Mouse (Mus musculus): ENCODE results near the gene Dync1li1.
"Not testable (repeated sequence)": the region's sequence is repeated elsewhere in the genome, so short reads cannot be mapped to it uniquely, and the experiment has no call there.

Gene Dync1li1

GRCm38 (mm10) chr9:114688252-114688952 is at the start of gene Dync1li1:
Dync1li1 (plus strand) TSS chr9:114688790.
- peak; percentile 97 for DNase-seq (ENCODE audit: low spot score)

DNA sequence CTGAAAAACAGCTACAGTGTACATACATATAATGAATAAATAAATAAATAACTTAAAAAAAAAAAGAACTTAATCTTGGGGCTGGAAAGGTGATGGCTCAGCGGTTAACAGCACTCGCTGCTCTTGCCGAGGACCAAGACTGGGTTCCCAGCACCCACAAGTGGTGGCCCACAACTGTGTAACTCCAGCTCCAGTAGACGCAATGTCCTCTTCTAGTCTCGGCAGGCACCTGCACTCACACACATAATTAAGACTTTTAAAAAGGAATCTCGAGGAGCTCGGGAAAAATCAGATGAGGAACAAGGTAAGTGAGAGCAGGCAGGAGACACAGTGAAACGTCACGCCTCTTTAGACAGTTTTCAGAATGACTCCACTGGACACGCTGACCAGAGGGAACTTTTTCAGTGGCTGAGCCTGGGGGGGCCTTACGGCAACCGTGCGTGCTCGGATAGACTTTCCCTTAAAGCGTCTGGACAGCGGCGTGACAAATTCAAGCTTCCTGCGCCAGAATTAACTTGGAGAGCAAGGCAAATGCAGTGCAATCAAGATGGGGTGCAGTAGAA is 49.3 kb upstream of the Dync1li1 start:
- DNase-seq (ENCODE audit: low spot score): no peak

GRCm38 (mm10) chr9:114639839-114640646 is 48.5 kb upstream of the Dync1li1 start, which contains the start of gene Cnot10:
Cnot10 (minus strand) TSS chr9:114640184.
- DNase-seq (ENCODE audit: low spot score): peak; percentile 98

GRCm38 (mm10) chr9:114646556-114647505 is 41.8 kb upstream of the Dync1li1 start:
- peak; percentile 87 for DNase-seq (ENCODE audit: low spot score)

DNA sequence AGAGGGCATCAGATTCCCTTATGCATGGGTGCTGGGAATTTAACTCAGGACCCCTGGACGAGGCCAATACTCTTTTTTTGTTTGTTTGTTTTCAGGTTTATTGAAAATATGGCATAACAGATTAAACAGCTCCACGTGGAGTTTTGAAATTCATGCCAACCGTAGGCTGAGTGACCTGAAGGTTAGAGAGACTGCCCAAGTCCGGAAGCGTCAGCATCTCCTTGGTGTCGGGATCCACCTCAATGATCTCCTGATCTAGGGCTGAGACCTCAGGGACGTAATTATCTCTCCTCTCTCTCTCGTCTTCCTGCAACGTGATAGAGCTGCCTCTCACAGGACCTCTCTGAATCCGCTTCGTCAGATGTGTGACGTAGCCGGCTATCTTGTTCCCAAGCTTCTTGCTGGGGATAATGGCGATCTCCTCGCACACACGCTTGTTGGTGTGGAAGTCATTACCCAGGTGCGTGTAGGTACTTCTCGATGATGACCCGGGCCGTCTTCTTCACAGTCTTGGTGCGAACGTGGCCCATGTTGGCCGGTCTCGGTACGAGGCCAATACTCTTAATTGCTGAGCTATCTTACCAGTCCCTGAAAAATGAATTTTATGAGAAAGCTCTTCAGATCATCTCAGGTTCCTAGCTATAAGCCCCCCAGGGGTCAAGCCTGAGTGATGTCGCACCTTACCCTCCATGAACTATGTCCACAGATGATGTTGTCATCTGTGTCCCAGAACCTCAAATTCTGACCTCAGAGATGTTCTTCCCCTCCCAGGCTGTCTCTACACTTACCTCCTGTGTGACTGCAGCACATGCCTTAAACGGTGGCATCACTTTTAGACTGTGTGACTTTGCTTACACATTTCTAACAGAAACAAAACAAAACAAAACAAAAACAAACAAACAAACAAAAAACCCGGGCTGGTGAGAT is 40.8 kb upstream of the Dync1li1 start:
- DNase-seq (ENCODE audit: low spot score): peak; percentile 15

DNA sequence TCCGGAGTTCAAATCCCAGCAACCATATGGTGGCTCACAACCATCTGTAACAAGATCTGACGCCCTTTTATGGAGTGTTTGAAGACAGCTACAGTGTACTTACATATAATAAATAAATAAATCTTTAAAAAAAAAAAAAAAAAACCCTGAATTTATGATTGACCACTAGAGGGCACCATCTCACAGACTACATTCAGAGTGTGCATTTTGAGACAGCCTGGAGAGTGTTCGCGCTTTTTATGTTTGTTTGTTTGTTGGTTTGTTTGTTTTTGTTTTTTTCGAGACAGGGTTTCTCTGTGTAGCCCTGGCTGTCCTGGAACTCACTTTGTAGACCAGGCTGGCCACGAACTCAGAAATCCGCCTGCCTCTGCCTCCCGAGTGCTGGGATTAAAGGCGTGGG is 40.1 kb upstream of the Dync1li1 start:
- DNase-seq (ENCODE audit: low spot score): not testable (repeated sequence)

- no peak for DNase-seq (ENCODE audit: low spot score)
Measured at GRCm38 (mm10) chr9:114649371-114649770, 39.2 kb upstream of the Dync1li1 start.

DNA sequence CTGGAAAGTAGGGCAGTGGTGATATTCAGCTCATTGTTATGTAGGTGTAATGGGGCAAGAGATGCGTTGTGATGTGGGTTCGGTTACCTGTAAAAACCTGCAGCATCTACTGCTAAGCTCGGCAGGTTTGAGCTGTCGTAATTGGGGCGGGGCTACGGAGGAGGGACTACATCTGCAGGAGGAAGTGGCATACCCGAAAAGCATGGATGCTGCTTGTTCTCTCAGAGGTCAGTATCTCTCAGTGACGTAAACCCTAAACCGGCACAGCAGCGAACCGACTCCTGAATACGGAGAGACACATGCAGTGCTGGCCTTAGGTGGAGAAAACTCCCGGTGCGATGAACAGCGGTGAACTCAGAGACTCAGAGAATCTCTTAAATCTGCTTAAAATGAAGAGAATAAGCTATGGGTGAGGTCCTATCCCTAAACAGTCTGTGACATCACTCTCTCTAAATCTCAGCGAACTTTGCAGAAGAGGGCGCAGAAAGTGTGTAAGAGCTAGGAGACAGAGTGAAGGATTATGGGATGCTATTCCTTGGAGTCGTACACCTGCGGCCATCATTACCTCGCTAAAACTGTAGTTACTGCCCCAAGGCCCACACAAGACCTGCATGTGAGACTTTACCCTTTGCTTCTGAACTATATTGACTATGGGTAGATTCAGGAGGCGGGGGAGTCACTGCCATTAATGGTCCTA is 37.5 kb upstream of the Dync1li1 start:
- no peak for DNase-seq (ENCODE audit: low spot score)

DNA sequence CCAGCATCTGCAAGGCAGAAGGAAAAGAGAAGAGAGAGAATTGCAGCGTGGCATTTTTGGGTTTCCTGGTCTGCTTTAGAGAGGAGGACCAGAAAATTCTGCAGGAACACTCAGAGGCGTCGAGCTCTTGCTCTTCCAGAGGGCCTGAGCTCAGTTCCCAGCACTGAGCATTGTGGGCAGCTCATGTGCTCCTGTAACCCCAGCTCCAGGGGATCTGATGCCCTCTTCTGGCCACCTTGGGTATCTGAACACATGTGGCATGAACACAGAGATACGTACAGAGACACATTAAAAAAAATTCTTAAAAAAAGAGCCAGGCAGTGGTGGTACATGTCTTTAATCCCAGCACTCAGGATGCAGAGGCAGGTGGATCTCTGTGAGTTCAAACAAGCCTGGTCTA is 33.2 kb upstream of the Dync1li1 start:
- DNase-seq (ENCODE audit: low spot score): no peak

DNA sequence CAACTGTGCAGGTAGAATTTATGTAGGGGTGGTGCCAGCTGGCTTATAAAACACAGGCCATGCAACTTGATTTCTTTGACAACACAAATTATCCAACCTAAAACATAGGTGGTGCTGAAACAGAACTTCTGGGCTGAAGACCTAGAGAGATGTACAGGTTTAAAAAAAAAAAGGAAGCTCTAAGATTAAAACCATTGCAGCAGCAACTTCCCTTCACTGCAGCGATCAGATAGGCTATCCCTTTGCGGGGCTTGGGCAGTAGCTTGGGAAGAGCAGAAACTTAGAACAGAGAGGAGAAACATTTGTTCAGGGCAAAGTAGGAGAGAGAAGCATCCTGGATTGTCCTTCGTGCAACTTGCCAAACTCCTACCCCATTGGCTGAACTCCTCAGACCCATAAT is 31.9 kb upstream of the Dync1li1 start:
- DNase-seq (ENCODE audit: low spot score): no peak

DNA sequence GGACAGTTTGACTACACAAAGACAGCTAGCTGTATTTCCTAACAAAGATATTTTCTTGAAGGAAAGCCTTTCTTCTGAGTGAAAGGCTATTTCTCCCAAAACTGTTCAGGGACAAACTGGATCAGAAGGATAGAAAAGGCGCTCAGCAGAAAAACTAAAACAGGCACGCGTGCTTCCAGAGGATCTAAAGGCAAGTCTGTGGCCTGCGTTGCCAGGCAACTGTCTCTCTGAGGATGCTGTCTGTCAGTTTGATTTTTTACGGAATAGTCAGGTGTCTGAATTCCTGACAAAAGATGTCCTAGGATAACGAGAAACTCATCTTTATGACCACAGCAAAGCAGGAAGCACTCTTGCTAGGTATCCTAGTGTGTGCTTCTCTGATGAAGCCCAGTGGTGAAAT is 28.1 kb upstream of the Dync1li1 start:
- DNase-seq (ENCODE audit: low spot score): no peak

- no peak for DNase-seq (ENCODE audit: low spot score)
Measured at GRCm38 (mm10) chr9:114660983-114661382, 27.6 kb upstream of the Dync1li1 start.

- DNase-seq (ENCODE audit: low spot score): peak; percentile 59
Measured at GRCm38 (mm10) chr9:114661991-114662390, 26.6 kb upstream of the Dync1li1 start.

- DNase-seq (ENCODE audit: low spot score): peak; percentile 20
Measured at GRCm38 (mm10) chr9:114663782-114664181, 24.8 kb upstream of the Dync1li1 start.

DNA sequence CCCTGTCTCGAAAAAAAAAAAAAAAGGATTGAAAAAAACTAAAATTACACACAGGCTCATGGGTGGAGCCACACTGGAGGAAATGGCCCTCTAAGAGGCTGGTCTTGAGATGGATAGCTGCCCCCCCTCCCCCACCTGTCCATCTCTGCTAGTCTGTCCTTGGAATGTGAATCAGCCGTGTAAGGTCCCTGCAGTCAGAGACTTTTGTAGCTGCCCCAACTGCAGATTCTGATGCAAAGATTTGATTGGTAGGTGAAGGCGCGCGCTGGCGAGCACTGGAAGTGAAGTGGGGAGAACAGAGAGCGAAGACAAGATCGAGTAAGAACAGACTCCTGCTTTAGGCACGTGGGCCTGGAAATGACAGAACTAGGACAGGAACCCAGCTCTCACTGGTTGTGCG is 21.7 kb upstream of the Dync1li1 start:
- no peak for DNase-seq (ENCODE audit: low spot score)

- DNase-seq (ENCODE audit: low spot score): no peak
Measured at GRCm38 (mm10) chr9:114668047-114668446, 20.5 kb upstream of the Dync1li1 start.

GRCm38 (mm10) chr9:114669011-114669410 is 19.6 kb upstream of the Dync1li1 start:
- DNase-seq (ENCODE audit: low spot score): no peak

GRCm38 (mm10) chr9:114671946-114672345 is 16.6 kb upstream of the Dync1li1 start:
- DNase-seq (ENCODE audit: low spot score): no peak

DNA sequence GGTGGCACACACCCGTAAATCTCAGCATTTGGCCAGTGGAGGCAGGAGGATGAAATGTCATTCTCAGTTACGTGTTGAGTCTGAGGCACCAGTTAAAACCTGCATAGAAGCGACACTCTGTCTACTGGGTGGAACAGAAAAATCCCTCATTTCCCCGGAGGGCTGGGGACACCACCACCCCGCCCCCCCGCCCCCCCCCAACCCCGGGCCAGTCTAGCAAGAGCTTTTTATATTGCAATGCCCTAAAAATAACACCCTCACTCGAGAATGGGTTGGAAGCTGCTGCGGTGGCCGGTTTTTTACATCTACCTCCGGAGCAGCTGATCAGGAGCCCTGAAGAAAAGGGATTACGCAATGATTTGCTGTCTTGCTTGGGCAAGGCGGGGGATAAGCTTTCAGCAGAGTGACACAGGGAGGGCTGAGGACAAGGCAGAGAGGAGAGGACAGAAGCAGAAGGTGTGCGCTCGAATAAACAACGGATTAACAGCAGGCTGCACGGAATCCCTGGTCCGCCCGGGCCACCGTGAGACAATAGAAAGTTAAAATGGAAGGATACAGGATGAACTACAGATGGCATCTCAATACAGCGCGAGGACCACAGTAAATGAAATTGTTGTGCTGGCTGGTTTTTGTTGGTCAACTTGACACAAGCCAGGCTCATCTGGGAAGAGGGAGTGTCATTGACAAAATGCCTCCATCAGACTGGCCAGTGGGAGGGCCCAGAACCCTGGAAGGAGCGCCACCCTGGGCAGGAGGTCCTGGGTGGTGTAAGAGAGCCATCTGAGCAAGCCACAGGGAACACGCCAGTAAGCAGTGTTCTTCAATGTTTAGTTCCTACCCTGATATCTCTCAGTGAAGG is 15.7 kb upstream of the Dync1li1 start:
- peak; percentile 63 for DNase-seq (ENCODE audit: low spot score)

Data from yolk sac, embryonic 10.5 days (tissue).